Comparison of ENCODE assay signal across 8 mouse cellular contexts in the genomic region with DNA sequence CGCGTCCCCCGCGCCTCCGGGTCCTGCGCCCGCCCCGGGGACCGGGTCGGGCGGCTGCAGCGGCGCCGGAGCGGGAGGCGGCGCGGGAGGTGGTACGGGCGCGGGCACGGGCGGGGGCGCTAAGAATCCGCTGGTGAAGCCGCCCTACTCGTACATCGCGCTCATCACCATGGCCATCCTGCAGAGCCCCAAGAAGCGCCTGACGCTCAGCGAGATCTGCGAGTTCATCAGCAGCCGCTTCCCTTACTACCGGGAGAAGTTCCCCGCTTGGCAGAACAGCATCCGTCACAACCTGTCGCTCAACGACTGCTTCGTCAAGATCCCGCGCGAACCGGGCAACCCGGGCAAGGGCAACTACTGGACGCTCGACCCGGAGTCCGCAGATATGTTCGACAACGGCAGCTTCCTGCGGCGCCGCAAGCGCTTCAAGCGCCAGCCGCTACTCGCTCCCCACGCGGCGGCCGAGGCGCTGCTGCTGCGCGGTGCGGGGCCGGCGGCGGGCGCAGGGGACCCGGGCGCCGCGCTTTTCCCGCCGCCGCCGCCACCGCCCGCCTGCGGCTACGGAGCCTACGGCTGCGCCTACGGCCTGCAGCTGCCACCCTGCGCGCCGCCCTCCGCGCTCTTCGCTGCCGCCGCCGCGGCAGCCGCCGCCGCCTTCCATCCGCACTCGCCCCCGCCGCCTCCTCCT. TPM values are rescaled to one million over a fixed set of nuclear protein-coding genes. Genes with fewer than 3 reads are reported as not detected.
A peak's percentile ranks its signal among the peaks of the same experiment; 100 is the strongest.
DNase-seq lines count a peak whose midpoint lies in the region; ATAC-seq and TF ChIP-seq lines count a peak whose summit lies in the region.

No protein-coding gene starts in this region.

- H3K4me1 ChIP-seq in embryonic facial prominence, embryonic 11.5 days (ENCODE audit: control insufficient read depth, insufficient read depth, low read length) = peaks cover 3% of the 10 kb centered on the region; the same call in 1 of the 2 replicates
- H3K4me1 ChIP-seq in hindbrain, embryonic 13.5 days (replicated peaks) = peaks cover 33% of the 10 kb centered on the region
- peaks cover 8% of the 10 kb centered on the region for H3K4me1 ChIP-seq in liver, embryonic 11.5 days (replicated peaks; ENCODE audit: control insufficient read depth, insufficient read depth, low read length)
- peaks cover 24% of the 10 kb centered on the region for H3K4me1 ChIP-seq in neural tube, embryonic 15.5 days

- no peaks in the 10 kb centered on the region for H3K36me3 ChIP-seq in embryonic facial prominence, embryonic 11.5 days (replicated peaks; ENCODE audit: control insufficient read depth, insufficient read depth, low read depth, low read length)
- no peaks in the 10 kb centered on the region for H3K36me3 ChIP-seq in hindbrain, embryonic 13.5 days
- no peaks in the 10 kb centered on the region for H3K36me3 ChIP-seq in liver, embryonic 11.5 days (ENCODE audit: control insufficient read depth, insufficient read depth, low read length)
- H3K36me3 ChIP-seq in neural tube, embryonic 15.5 days = no peaks in the 10 kb centered on the region

- H3K27ac ChIP-seq in gastrocnemius, adult 2 months = no peak overlapping the region
- H3K27ac ChIP-seq in embryonic facial prominence, embryonic 11.5 days (replicated peaks; ENCODE audit: low read depth, low read length) = peak overlapping the region; percentile 78
- H3K27ac ChIP-seq in hindbrain, embryonic 13.5 days = no peak overlapping the region
- no peak overlapping the region for H3K27ac ChIP-seq in liver, embryonic 11.5 days (ENCODE audit: low read depth, low read length)
- H3K27ac ChIP-seq in neural tube, embryonic 15.5 days (replicated peaks) = no peak overlapping the region

- no peaks in the 10 kb centered on the region for H3K9me3 ChIP-seq in embryonic facial prominence, embryonic 11.5 days (replicated peaks; ENCODE audit: control insufficient read depth, low read length)
- H3K9me3 ChIP-seq in hindbrain, embryonic 13.5 days = no peaks in the 10 kb centered on the region
- H3K9me3 ChIP-seq in liver, embryonic 11.5 days (ENCODE audit: control insufficient read depth, low read length) = no peaks in the 10 kb centered on the region
- H3K9me3 ChIP-seq in neural tube, embryonic 15.5 days (replicated peaks) = no peaks in the 10 kb centered on the region

- TF ChIP-seq CTCF in gastrocnemius, adult 2 months (IDR thresholded peaks at IDR 0.05) = no peak

- H3K27me3 ChIP-seq in embryonic facial prominence, embryonic 11.5 days (ENCODE audit: control insufficient read depth, insufficient read depth, low read length) = peaks cover 42% of the 10 kb centered on the region
- H3K27me3 ChIP-seq in hindbrain, embryonic 13.5 days = peaks cover 94% of the 10 kb centered on the region
- H3K27me3 ChIP-seq in liver, embryonic 11.5 days (replicated peaks; ENCODE audit: control insufficient read depth, insufficient read depth, low read length) = peaks cover 95% of the 10 kb centered on the region
- peaks cover 74% of the 10 kb centered on the region for H3K27me3 ChIP-seq in neural tube, embryonic 15.5 days (replicated peaks)

- H3K4me2 ChIP-seq in embryonic facial prominence, embryonic 11.5 days (ENCODE audit: low read depth, low read length) = peak overlapping the region; percentile 88
- H3K4me2 ChIP-seq in hindbrain, embryonic 13.5 days = peak overlapping the region; percentile 53
- peak overlapping the region; percentile 75 for H3K4me2 ChIP-seq in liver, embryonic 11.5 days
- H3K4me2 ChIP-seq in neural tube, embryonic 15.5 days = peak overlapping the region; percentile 57

- WGBS in embryonic facial prominence, embryonic 11.5 days = under 1% methylated on average over 62 of the region's 102 CpGs
- under 1% methylated on average over 57 of the region's 102 CpGs for WGBS in hindbrain, embryonic 13.5 days
- under 1% methylated on average over 95 of the region's 102 CpGs for WGBS in liver, embryonic 11.5 days
- WGBS in neural tube, embryonic 15.5 days = under 1% methylated on average over 88 of the region's 102 CpGs

- peak; percentile 28 for DNase-seq in gastrocnemius, adult 2 months
- no peak for DNase-seq in gastrocnemius, adult 18-20 months (ENCODE audit: low spot score)
- peak; percentile 61 for DNase-seq in embryonic facial prominence, embryonic 11.5 days (ENCODE audit: low spot score)
- peak; percentile 72 for DNase-seq in liver, embryonic 11.5 days (ENCODE audit: low spot score)
- DNase-seq in c-Kit-positive CD71-positive TER-119-positive erythroid progenitor cells, embryonic 14.5 days (ENCODE audit: low spot score) = no peak

- peak; percentile 39 for ATAC-seq in CD4-positive, CD25-positive, alpha-beta regulatory T cell, adult 4 months
- 0 out of 2 replicates have a peak, but pooled peaks have one; percentile 5 for ATAC-seq in embryonic facial prominence, embryonic 11.5 days (replicated peaks; ENCODE audit: insufficient number of reproducible peaks, low FRiP score, low TSS enrichment, low read depth)
- ATAC-seq in hindbrain, embryonic 13.5 days (ENCODE audit: low FRiP score) = peak; percentile 50; the same call in 1 of the 2 replicates
- ATAC-seq in liver, embryonic 11.5 days (replicated peaks; ENCODE audit: low FRiP score) = no peak
- ATAC-seq in neural tube, embryonic 15.5 days (ENCODE audit: low FRiP score) = peak; percentile 49; the same call in 1 of the 2 replicates

- peak overlapping the region; percentile 72 for H3K4me3 ChIP-seq in gastrocnemius, adult 2 months
- peak overlapping the region; percentile 66 for H3K4me3 ChIP-seq in embryonic facial prominence, embryonic 11.5 days (ENCODE audit: low read depth, low read length)
- peak overlapping the region; percentile 39 for H3K4me3 ChIP-seq in hindbrain, embryonic 13.5 days
- peak overlapping the region; percentile 44 for H3K4me3 ChIP-seq in liver, embryonic 11.5 days (ENCODE audit: low read depth, low read length)
- H3K4me3 ChIP-seq in neural tube, embryonic 15.5 days (replicated peaks) = peak overlapping the region; percentile 39

- intact Hi-C loops in gastrocnemius, adult 2 months (cut with DNase I) = loop anchor here (10.0 kb wide), 1 partner anchor 150 kb away; no protein-coding TSS in a partner anchor

- peak overlapping the region; percentile 80 for H3K9ac ChIP-seq in embryonic facial prominence, embryonic 11.5 days (replicated peaks; ENCODE audit: low read length)
- peak overlapping the region; percentile 64 for H3K9ac ChIP-seq in hindbrain, embryonic 13.5 days
- H3K9ac ChIP-seq in liver, embryonic 11.5 days (ENCODE audit: low read depth, low read length) = no peak overlapping the region
- no peak overlapping the region for H3K9ac ChIP-seq in neural tube, embryonic 15.5 days (replicated peaks)

RNA-seq across cellular contexts. Expression of gene Foxd1, which starts 1.0 kb away (rescaled TPM):
- under 1 TPM in 1 of 2 experiments, not detected in 1; 0.05 TPM for total RNA-seq in gastrocnemius, adult 2 months (2021)
- under 1 TPM in 1 of 2 experiments, not detected in 1; 0.12 TPM for total RNA-seq in gastrocnemius, adult 18-20 months (2021)
- polyA plus RNA-seq in CD4-positive, CD25-positive, alpha-beta regulatory T cell, adult 4 months (2017; shearing (Covaris generic)) = not detected
- 7.7 and 8.2 TPM in 2 replicates for polyA plus RNA-seq in embryonic facial prominence, embryonic 11.5 days (2014; fragmentation: Nextera tagmentation; extraction: Ambion mirVana)
- polyA plus RNA-seq in hindbrain, embryonic 13.5 days (2015; fragmentation: Nextera tagmentation; extraction: Ambion mirVana) = 0.79 and 1.1 TPM in 2 replicates
- 0.05 TPM in 1 of 2 replicates, not detected in the other for polyA plus RNA-seq in liver, embryonic 11.5 days (2014; fragmentation: Nextera tagmentation; extraction: Ambion mirVana)
- polyA plus RNA-seq in neural tube, embryonic 15.5 days (2015; fragmentation: Nextera tagmentation; extraction: Ambion mirVana) = 0.33 and 0.65 TPM in 2 replicates

RNA-seq across cellular contexts. Expression of gene Btf3, which starts 38.2 kb away (rescaled TPM):
- 100 to 1,000 TPM; 221 to 236 TPM for total RNA-seq in gastrocnemius, adult 2 months (2021)
- total RNA-seq in gastrocnemius, adult 18-20 months (2021) = 100 to 1,000 TPM; 227 to 231 TPM
- polyA plus RNA-seq in CD4-positive, CD25-positive, alpha-beta regulatory T cell, adult 4 months (2017; shearing (Covaris generic)) = 100 to 1,000 TPM; 721 to 726 TPM
- polyA plus RNA-seq in embryonic facial prominence, embryonic 11.5 days (2014; fragmentation: Nextera tagmentation; extraction: Ambion mirVana) = 952 and 1,036 TPM in 2 replicates
- polyA plus RNA-seq in hindbrain, embryonic 13.5 days (2015; fragmentation: Nextera tagmentation; extraction: Ambion mirVana) = 585 and 615 TPM in 2 replicates
- 879 and 893 TPM in 2 replicates for polyA plus RNA-seq in liver, embryonic 11.5 days (2014; fragmentation: Nextera tagmentation; extraction: Ambion mirVana)
- 481 and 531 TPM in 2 replicates for polyA plus RNA-seq in neural tube, embryonic 15.5 days (2015; fragmentation: Nextera tagmentation; extraction: Ambion mirVana)

Comparison
In these comparisons a context has a peak if more than half of its experiments do, and no peak if none do; other contexts are left out.
1. DNase-seq: peak in gastrocnemius, adult 2 months (single experiment), embryonic facial prominence, embryonic 11.5 days (single experiment) and liver, embryonic 11.5 days (single experiment); none in gastrocnemius, adult 18-20 months (single experiment) and c-Kit-positive CD71-positive TER-119-positive erythroid progenitor cells, embryonic 14.5 days (single experiment).
2. H3K9ac ChIP-seq: peak in embryonic facial prominence, embryonic 11.5 days (single experiment) and hindbrain, embryonic 13.5 days (single experiment); none in liver, embryonic 11.5 days (single experiment) and neural tube, embryonic 15.5 days (single experiment).
3. Peak in every context shown above with its lines, with median percentiles within 50 percentile points of each other: H3K4me3 ChIP-seq and H3K4me2 ChIP-seq.